In the genomic region with DNA sequence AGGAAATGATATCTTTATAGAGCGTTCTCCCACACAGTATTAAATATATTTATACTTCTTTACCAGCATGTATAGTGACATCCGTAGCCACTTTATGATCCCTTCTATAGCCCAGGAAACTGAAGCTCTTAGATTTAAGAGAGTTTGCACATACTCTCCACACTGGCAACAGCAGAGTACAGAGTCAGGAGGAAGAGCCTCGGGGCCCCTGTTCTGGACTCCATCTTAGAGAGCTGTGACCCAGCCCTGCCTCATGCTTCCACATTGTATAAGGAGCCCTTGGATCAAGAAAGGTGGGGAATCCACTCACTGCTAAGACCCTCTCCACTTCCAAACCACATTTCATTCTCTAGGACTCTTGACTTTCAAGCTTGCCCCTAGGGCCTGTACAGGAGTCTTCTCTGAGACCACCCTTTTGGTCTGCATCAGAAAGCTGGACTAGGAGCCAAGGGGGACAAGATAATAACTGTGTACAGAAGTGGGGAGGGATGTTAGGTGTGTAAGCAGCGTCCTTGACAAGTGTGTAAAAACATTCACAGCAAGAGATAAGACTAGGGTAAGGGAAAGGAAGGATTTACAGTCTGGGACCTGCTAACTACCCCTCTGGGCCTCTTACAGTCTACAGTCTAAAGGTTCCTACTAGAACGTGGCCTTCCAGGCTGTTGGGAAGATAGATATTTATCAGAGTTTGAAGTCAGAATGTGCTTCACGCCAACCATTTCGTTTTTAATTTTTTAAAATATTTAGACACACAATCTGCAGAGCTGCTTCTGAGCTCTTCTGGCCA, we compare ENCODE assay signal across 15 mouse cellular contexts.
DNase-seq lines count a peak whose midpoint lies in the region; ATAC-seq lines count a peak whose summit lies in the region.
"Had no signal": no experiment of that assay in that cellular context is flagged by ENCODE, and none has a peak within 500 bp of the region (broad histone marks: within the 10 kb centered on the region; RNA-seq: fewer than 3 reads in every experiment).

No protein-coding gene starts in this region.

- H3K27ac ChIP-seq in embryonic facial prominence, embryonic 10.5 days (replicated peaks), result peak overlapping the region; percentile 30; the same call in 1 of the 2 replicates
- H3K27ac ChIP-seq in forebrain, embryonic 14.5 days (ENCODE audit: low read depth, low read length), result peak overlapping the region; percentile 95
- H3K27ac ChIP-seq in hindbrain, embryonic 16.5 days (ENCODE audit: low read depth, low read length), result peak overlapping the region; percentile 91
- H3K27ac ChIP-seq in midbrain, embryonic 14.5 days (replicated peaks; ENCODE audit: low read depth, low read length), result peak overlapping the region; percentile 98
- H3K27ac ChIP-seq: gastrocnemius, adult 2 months; liver, embryonic 12.5 days had no signal

- 86% methylated on average over 7 of the region's 7 CpGs for WGBS in embryonic facial prominence, embryonic 10.5 days
- 91% methylated on average over 7 of the region's 7 CpGs for WGBS in forebrain, embryonic 14.5 days
- WGBS in hindbrain, embryonic 16.5 days, result 74% methylated on average over 7 of the region's 7 CpGs
- 85% methylated on average over 7 of the region's 7 CpGs for WGBS in midbrain, embryonic 14.5 days

- peaks cover 25% of the 10 kb centered on the region for H3K4me1 ChIP-seq in embryonic facial prominence, embryonic 10.5 days
- peaks cover 26% of the 10 kb centered on the region for H3K4me1 ChIP-seq in forebrain, embryonic 14.5 days (ENCODE audit: control insufficient read depth, insufficient read depth, low read length)
- H3K4me1 ChIP-seq in hindbrain, embryonic 16.5 days (ENCODE audit: control insufficient read depth, insufficient read depth, low read depth, low read length), result peaks cover 7% of the 10 kb centered on the region
- H3K4me1 ChIP-seq in midbrain, embryonic 14.5 days (ENCODE audit: control insufficient read depth, insufficient read depth, low read length), result peaks cover 37% of the 10 kb centered on the region
- H3K4me1 ChIP-seq: liver, embryonic 12.5 days had no signal

- ATAC-seq in forebrain, embryonic 14.5 days, result no peak
- ATAC-seq in hindbrain, embryonic 16.5 days, result no peak
- ATAC-seq in midbrain, embryonic 14.5 days (ENCODE audit: low FRiP score, low TSS enrichment), result no peak
- ATAC-seq: CD4-positive, CD25-positive, alpha-beta regulatory T cell, adult 4 months; liver, embryonic 12.5 days; lung, postnatal 0 days had no signal

- H3K9me3 ChIP-seq in embryonic facial prominence, embryonic 10.5 days, result no peaks in the 10 kb centered on the region
- H3K9me3 ChIP-seq in forebrain, embryonic 14.5 days (replicated peaks; ENCODE audit: control insufficient read depth, low read length), result no peaks in the 10 kb centered on the region
- no peaks in the 10 kb centered on the region for H3K9me3 ChIP-seq in hindbrain, embryonic 16.5 days (ENCODE audit: control insufficient read depth, low read length)
- H3K9me3 ChIP-seq in midbrain, embryonic 14.5 days (ENCODE audit: control insufficient read depth, low read length), result no peaks in the 10 kb centered on the region
- H3K9me3 ChIP-seq: liver, embryonic 12.5 days had no signal

- H3K27me3 ChIP-seq in embryonic facial prominence, embryonic 10.5 days (replicated peaks; ENCODE audit: low read depth, poor library complexity, severe bottlenecking), result peaks cover 11% of the 10 kb centered on the region; the same call in 1 of the 2 replicates
- no peaks in the 10 kb centered on the region for H3K27me3 ChIP-seq in forebrain, embryonic 14.5 days (replicated peaks; ENCODE audit: control insufficient read depth, insufficient read depth, low read length)
- no peaks in the 10 kb centered on the region for H3K27me3 ChIP-seq in hindbrain, embryonic 16.5 days (replicated peaks; ENCODE audit: control insufficient read depth, insufficient read depth, low read length)
- no peaks in the 10 kb centered on the region for H3K27me3 ChIP-seq in midbrain, embryonic 14.5 days (ENCODE audit: control insufficient read depth, insufficient read depth, low read length)

- no peak for DNase-seq in embryonic facial prominence, embryonic 10.5 days (ENCODE audit: low spot score)
- no peak for DNase-seq in forebrain, embryonic 14.5 days (ENCODE audit: low spot score)
- DNase-seq in midbrain, embryonic 14.5 days, result no peak
- no peak for DNase-seq in cerebellum, postnatal 10 days
- DNase-seq in right cerebral cortex, postnatal 36 days (ENCODE audit: low spot score in 2 of 2), result no peak
- no peak for DNase-seq in right cerebral cortex, postnatal 25 days
- DNase-seq: cerebellum, adult 18-20 months; gastrocnemius, adult 2 months; heart, postnatal 14 days; kidney, adult 8-10 months; thymus, adult 18-20 months had no signal

- no peak overlapping the region for H3K4me3 ChIP-seq in embryonic facial prominence, embryonic 10.5 days
- no peak overlapping the region for H3K4me3 ChIP-seq in forebrain, embryonic 14.5 days (ENCODE audit: low read depth, low read length)
- no peak overlapping the region for H3K4me3 ChIP-seq in hindbrain, embryonic 16.5 days (ENCODE audit: low read length)
- no peak overlapping the region for H3K4me3 ChIP-seq in midbrain, embryonic 14.5 days (replicated peaks; ENCODE audit: low read depth, low read length)
- H3K4me3 ChIP-seq: gastrocnemius, adult 2 months had no signal

- H3K36me3 ChIP-seq in embryonic facial prominence, embryonic 10.5 days (replicated peaks), result no peaks in the 10 kb centered on the region
- H3K36me3 ChIP-seq in forebrain, embryonic 14.5 days (ENCODE audit: control insufficient read depth, insufficient read depth, low read length), result no peaks in the 10 kb centered on the region
- no peaks in the 10 kb centered on the region for H3K36me3 ChIP-seq in hindbrain, embryonic 16.5 days (ENCODE audit: control insufficient read depth, insufficient read depth, low read length)
- no peaks in the 10 kb centered on the region for H3K36me3 ChIP-seq in midbrain, embryonic 14.5 days (ENCODE audit: control insufficient read depth, insufficient read depth, low read length)
- H3K36me3 ChIP-seq: liver, embryonic 12.5 days had no signal

- no peak overlapping the region for H3K4me2 ChIP-seq in forebrain, embryonic 14.5 days (ENCODE audit: low read length)
- H3K4me2 ChIP-seq in hindbrain, embryonic 16.5 days (ENCODE audit: low read length), result no peak overlapping the region
- H3K4me2 ChIP-seq in midbrain, embryonic 14.5 days (ENCODE audit: low read length), result peak overlapping the region; percentile 62

- H3K9ac ChIP-seq in forebrain, embryonic 14.5 days (ENCODE audit: low read length), result no peak overlapping the region
- H3K9ac ChIP-seq in hindbrain, embryonic 16.5 days (ENCODE audit: low read depth, low read length), result no peak overlapping the region
- peak overlapping the region; percentile 67; the same call in 1 of the 2 replicates for H3K9ac ChIP-seq in midbrain, embryonic 14.5 days (replicated peaks; ENCODE audit: low read length)
- H3K9ac ChIP-seq: liver, embryonic 12.5 days had no signal

Comparison
In these comparisons a context has a peak if more than half of its experiments do, and no peak if none do; other contexts are left out.
1. H3K27ac ChIP-seq: peak in every context shown above with its lines; median percentile 98 in midbrain, embryonic 14.5 days; 95 in forebrain, embryonic 14.5 days; 91 in hindbrain, embryonic 16.5 days; 30 in embryonic facial prominence, embryonic 10.5 days.